Mouse (Mus musculus): ENCODE measurements at regions not wholly inside any gene's neighbourhood (a gene's known extent, or its start where the extent isn't known, plus 50 kb on each side); places are given as distances from the start of the nearest gene placed in this dataset.

DNA sequence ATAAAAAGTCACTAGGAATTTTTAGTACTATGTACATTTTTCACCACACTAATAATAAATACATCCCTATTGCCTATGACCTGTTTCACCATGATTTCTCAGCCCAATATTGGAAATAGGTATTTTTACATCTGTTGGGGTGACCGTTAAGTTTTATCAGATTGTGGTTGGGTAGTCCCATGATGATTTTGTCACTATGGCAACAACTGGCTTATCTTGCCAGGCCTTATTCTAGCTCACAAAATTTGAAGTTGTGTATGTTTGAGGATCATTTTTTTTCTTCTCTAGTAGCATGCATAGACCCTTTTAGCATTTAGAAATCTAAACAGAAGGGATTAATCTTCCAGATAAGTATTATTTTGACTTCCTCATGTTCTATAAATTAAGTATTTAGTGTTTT, 1211.1 kb upstream of the Pcdh17 start:
- Histone ChIP-seq H3K4me3 (ENCODE audit: low read length) (no peak overlapping the region), H3K4me2 (ENCODE audit: low read depth, low read length) (no peak overlapping the region), H3K9ac (replicated peaks; ENCODE audit: low read length) (no peak overlapping the region), H3K27ac (no peak overlapping the region), H3K4me1 (ENCODE audit: insufficient read depth, low read length) (no peaks in the 10 kb centered on the region), H3K27me3 (ENCODE audit: insufficient read depth, low read length) (no peaks in the 10 kb centered on the region), H3K9me3 (ENCODE audit: low read length) (no peaks in the 10 kb centered on the region), H3K36me3 (ENCODE audit: insufficient read depth, low read length) (no peaks in the 10 kb centered on the region)
- 89% methylated on average over 1 of the region's 1 CpGs for WGBS
- no peak for TF ChIP-seq CTCF (IDR thresholded peaks at IDR 0.05; ENCODE audit: low read depth)
- ATAC-seq (no peak), DNase-seq (ENCODE audit: low spot score) (no peak)

DNA sequence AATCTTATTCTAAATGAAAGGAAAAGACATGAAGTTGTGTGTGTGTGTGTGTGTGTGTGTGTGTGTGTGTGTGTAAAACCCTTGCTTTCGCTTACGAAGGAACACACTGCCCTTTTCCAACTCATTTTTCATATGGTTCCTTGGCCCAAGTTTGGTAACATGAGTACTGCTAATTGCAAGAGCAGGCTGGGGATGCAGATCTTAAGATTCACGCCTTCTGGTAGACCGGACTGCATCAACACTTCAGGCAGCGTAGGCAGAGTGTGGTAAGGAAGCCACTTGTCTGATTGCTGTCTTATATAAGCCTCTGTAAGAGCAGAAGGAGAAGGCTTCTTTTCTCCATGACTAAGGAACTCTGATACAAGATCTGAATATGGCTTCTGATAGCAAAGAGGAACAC, 1196.5 kb upstream of the Pcdh17 start:
- Histone ChIP-seq H3K36me3 (ENCODE audit: insufficient read depth, low read length) (no peaks in the 10 kb centered on the region), H3K27ac (no peak overlapping the region), H3K4me3 (ENCODE audit: low read length) (no peak overlapping the region), H3K4me1 (ENCODE audit: insufficient read depth, low read length) (no peaks in the 10 kb centered on the region), H3K4me2 (ENCODE audit: low read depth, low read length) (no peak overlapping the region), H3K9ac (replicated peaks; ENCODE audit: low read length) (no peak overlapping the region), H3K9me3 (ENCODE audit: low read length) (no peaks in the 10 kb centered on the region), H3K27me3 (ENCODE audit: insufficient read depth, low read length) (no peaks in the 10 kb centered on the region)
- no peak for DNase-seq (ENCODE audit: low spot score)
- 86% methylated on average over 5 of the region's 5 CpGs for WGBS
- ATAC-seq, result no peak
- no peak for TF ChIP-seq CTCF (IDR thresholded peaks at IDR 0.05; ENCODE audit: low read depth)

DNA sequence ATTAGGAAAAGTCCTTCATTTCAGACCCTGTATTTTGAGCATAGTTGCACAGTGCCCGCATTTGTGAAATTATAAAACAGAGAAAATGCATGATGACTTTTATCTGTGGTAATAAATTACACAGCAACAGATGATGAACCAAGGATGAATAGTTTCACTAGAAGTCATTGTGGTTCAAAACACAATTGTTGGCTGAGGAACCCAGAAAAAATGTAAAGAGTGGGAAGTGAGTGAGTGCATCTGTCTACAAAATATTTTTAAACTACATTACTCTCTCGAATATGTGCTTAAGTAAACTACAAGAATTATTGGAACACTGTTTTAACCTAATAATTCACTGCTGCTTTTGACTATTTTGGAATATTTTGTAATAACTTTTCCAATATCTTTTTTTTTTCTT, 1196.0 kb upstream of the Pcdh17 start:
- ATAC-seq, result no peak
- Histone ChIP-seq H3K9ac (replicated peaks; ENCODE audit: low read length) (no peak overlapping the region), H3K4me3 (ENCODE audit: low read length) (no peak overlapping the region), H3K27ac (no peak overlapping the region), H3K4me2 (ENCODE audit: low read depth, low read length) (no peak overlapping the region), H3K4me1 (ENCODE audit: insufficient read depth, low read length) (no peaks in the 10 kb centered on the region), H3K9me3 (ENCODE audit: low read length) (no peaks in the 10 kb centered on the region), H3K27me3 (ENCODE audit: insufficient read depth, low read length) (no peaks in the 10 kb centered on the region), H3K36me3 (ENCODE audit: insufficient read depth, low read length) (no peaks in the 10 kb centered on the region)
- WGBS, result 91% methylated on average over 2 of the region's 2 CpGs
- no peak for TF ChIP-seq CTCF (IDR thresholded peaks at IDR 0.05; ENCODE audit: low read depth)
- no peak for DNase-seq (ENCODE audit: low spot score)

DNA sequence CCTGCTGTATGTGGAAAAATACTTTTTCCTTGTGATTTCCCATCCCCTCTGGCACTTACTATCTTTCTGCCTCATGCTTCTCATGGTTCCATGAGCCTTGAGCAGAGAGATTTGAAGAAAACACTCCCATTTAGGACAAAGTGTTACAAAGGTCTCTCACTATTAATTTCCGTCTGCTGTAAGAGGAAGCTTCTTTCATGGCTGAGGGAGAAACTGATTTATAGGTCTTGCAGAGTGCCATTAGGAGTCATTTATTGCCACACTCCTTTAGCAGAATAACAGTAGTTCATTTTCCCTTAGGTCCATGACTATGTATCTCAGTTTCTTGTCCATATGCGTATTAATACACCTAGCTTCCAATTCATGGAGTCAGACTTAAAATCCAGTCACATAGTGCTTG, 1190.4 kb upstream of the Pcdh17 start:
- ATAC-seq (no peak), DNase-seq (ENCODE audit: low spot score) (no peak)
- H3K27me3 ChIP-seq (ENCODE audit: insufficient read depth, low read length), result no peaks in the 10 kb centered on the region
- H3K36me3 ChIP-seq (ENCODE audit: insufficient read depth, low read length), result no peaks in the 10 kb centered on the region
- H3K9me3 ChIP-seq (ENCODE audit: low read length), result no peaks in the 10 kb centered on the region
- no peak overlapping the region for H3K27ac ChIP-seq
- 84% methylated on average over 2 of the region's 2 CpGs for WGBS
- no peaks in the 10 kb centered on the region for H3K4me1 ChIP-seq (ENCODE audit: insufficient read depth, low read length)
- no peak overlapping the region for H3K9ac ChIP-seq (replicated peaks; ENCODE audit: low read length)
- no peak overlapping the region for H3K4me3 ChIP-seq (ENCODE audit: low read length)
- no peak for TF ChIP-seq CTCF (IDR thresholded peaks at IDR 0.05; ENCODE audit: low read depth)
- no peak overlapping the region for H3K4me2 ChIP-seq (ENCODE audit: low read depth, low read length)

DNA sequence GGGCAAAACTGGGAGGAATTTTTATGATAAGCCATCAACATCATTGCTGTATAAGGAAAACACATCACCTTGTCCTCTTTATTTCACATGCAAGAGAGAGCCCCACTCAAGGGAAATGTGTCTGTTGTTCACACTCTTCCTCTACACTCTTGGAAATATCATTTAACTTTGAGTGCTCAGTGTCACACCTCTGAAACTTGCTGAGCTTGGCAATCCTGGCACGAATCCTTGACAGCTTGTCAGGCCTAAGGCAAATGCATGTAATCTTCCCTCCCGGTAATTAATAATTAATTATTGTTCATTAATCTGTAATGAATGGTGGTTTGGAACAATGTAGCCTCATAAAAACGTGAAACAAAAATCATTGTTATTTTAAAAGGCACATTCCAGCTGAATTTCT, 1140.8 kb upstream of the Pcdh17 start:
- no peak for TF ChIP-seq CTCF (IDR thresholded peaks at IDR 0.05; ENCODE audit: low read depth)
- no peak overlapping the region for H3K4me2 ChIP-seq (ENCODE audit: low read depth, low read length)
- H3K27me3 ChIP-seq (ENCODE audit: insufficient read depth, low read length), result no peaks in the 10 kb centered on the region
- WGBS, result 55% methylated on average over 3 of the region's 3 CpGs
- no peak overlapping the region for H3K27ac ChIP-seq
- DNase-seq (ENCODE audit: low spot score) (peak; percentile 12), ATAC-seq (no peak)
- H3K4me1 ChIP-seq (ENCODE audit: insufficient read depth, low read length), result no peaks in the 10 kb centered on the region
- no peak overlapping the region for H3K4me3 ChIP-seq (ENCODE audit: low read length)
- H3K36me3 ChIP-seq (ENCODE audit: insufficient read depth, low read length), result no peaks in the 10 kb centered on the region
- no peaks in the 10 kb centered on the region for H3K9me3 ChIP-seq (ENCODE audit: low read length)
- no peak overlapping the region for H3K9ac ChIP-seq (replicated peaks; ENCODE audit: low read length)

DNA sequence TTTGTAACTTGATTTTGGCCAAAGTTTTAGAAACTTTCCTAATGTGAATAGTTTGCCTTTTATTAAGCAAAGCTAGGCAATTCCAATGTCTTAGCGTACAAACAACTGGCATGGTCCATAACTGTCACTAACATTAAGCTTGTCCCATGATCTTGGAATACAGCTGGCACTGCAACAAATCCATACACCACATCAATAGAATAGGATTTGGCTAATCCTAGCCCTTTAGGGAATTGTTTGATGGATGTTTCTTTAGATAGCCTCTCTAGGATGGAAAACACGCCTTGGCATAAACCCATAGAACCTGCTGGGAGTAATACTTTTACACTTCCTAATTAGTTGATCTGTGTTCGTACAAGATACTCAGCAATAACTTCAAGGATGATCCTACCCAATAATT, 1122.6 kb upstream of the Pcdh17 start:
- WGBS, result 64% methylated on average over 3 of the region's 3 CpGs
- peak; percentile 38 for DNase-seq (ENCODE audit: low spot score)

DNA sequence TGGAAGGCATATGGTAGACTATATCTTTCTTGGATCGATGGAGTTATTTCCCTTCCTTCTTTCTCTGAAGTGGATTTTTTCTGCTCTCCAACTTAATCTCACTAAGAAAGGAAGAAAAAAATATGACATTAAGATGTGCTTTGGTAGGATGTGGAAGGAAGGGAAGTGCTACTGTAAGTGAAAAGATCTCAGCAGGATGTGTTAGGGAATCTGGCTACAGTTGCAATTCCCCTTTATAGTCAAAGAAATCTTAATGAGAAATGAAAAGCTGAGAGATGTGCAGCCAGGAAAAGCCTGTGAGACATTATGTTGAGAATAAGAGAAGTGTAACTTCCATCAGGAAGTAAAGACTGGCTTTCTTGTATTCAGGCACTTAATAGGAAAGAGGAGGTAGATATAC, 1080.2 kb upstream of the Pcdh17 start:
- no peak for TF ChIP-seq CTCF (IDR thresholded peaks at IDR 0.05; ENCODE audit: low read depth)
- WGBS, result 100% methylated on average over 1 of the region's 1 CpGs
- Histone ChIP-seq H3K4me1 (ENCODE audit: insufficient read depth, low read length) (no peaks in the 10 kb centered on the region), H3K4me3 (ENCODE audit: low read length) (no peak overlapping the region), H3K36me3 (ENCODE audit: insufficient read depth, low read length) (no peaks in the 10 kb centered on the region), H3K27me3 (ENCODE audit: insufficient read depth, low read length) (no peaks in the 10 kb centered on the region), H3K9ac (replicated peaks; ENCODE audit: low read length) (no peak overlapping the region), H3K4me2 (ENCODE audit: low read depth, low read length) (no peak overlapping the region), H3K27ac (no peak overlapping the region), H3K9me3 (ENCODE audit: low read length) (no peaks in the 10 kb centered on the region)
- no peak for DNase-seq (ENCODE audit: low spot score)
- ATAC-seq, result no peak

More for the DNA sequence above, 1122.6 kb upstream of the Pcdh17 start:
- H3K27me3 ChIP-seq (ENCODE audit: insufficient read depth, low read length), result no peaks in the 10 kb centered on the region
- H3K27ac ChIP-seq, result no peak overlapping the region
- TF ChIP-seq CTCF (IDR thresholded peaks at IDR 0.05; ENCODE audit: low read depth), result no peak
- H3K4me3 ChIP-seq (ENCODE audit: low read length), result no peak overlapping the region
- H3K9me3 ChIP-seq (ENCODE audit: low read length), result no peaks in the 10 kb centered on the region
- no peaks in the 10 kb centered on the region for H3K4me1 ChIP-seq (ENCODE audit: insufficient read depth, low read length)
- H3K36me3 ChIP-seq (ENCODE audit: insufficient read depth, low read length), result no peaks in the 10 kb centered on the region
- no peak overlapping the region for H3K9ac ChIP-seq (replicated peaks; ENCODE audit: low read length)
- no peak overlapping the region for H3K4me2 ChIP-seq (ENCODE audit: low read depth, low read length)
- ATAC-seq, result no peak
